Mouse (Mus musculus) embryonic facial prominence, embryonic 10.5 days (tissue): Measurements from ENCODE around the gene Rpl38. TPM values are rescaled to one million over a fixed set of nuclear protein-coding genes. Genes with fewer than 3 reads are reported as not detected.
A peak's percentile ranks its signal among the peaks of the same experiment; 100 is the strongest.

Source experiments
- DNase-seq: peaks from one replicate; pipeline ENCODE4 v3.0.0-alpha.2; 2017; ENCODE audit warnings: low spot score
- H3K27ac ChIP-seq: fragments of 300-500 bp; sonication (generic); replicated peaks from 2 replicates; pipeline ENCODE4 v1.5.1; 2016; ENCODE audit warnings: mild to moderate bottlenecking
- H3K27me3 ChIP-seq: fragments of 300-500 bp; sonication (generic); replicated peaks from 2 replicates; pipeline ENCODE4 v1.6.1; 2016; ENCODE audit warnings: low read depth, mild to moderate bottlenecking; ENCODE audit not compliant: poor library complexity, severe bottlenecking
- H3K36me3 ChIP-seq: fragments of 300-500 bp; sonication (generic); replicated peaks from 2 replicates; pipeline ENCODE4 v1.6.1; 2016; ENCODE audit warnings: mild to moderate bottlenecking, moderate library complexity
- H3K4me1 ChIP-seq: fragments of 300-500 bp; sonication (generic); 2 replicates; pipeline ENCODE4 v1.6.1; 2016
- H3K4me3 ChIP-seq: fragments of 300-500 bp; sonication (generic); 2 replicates; pipeline ENCODE4 v1.5.1; 2016; ENCODE audit warnings: mild to moderate bottlenecking, moderate library complexity
- H3K9me3 ChIP-seq: fragments of 300-500 bp; sonication (generic); 2 replicates; pipeline ENCODE4 v1.6.1; 2016; ENCODE audit warnings: mild to moderate bottlenecking
- WGBS: fragments of 180-500 bp; shearing (Covaris S2); methylation state at CpG from one replicate; pipeline ENCODE4 v1.1.7; 2016; 5-methylcytosine and 5-hydroxymethylcytosine counted together
- polyA plus RNA-seq: library from polyadenylated mRNA; unstranded; fragments of >200 nt; fragmentation: Nextera tagmentation; extraction: Ambion mirVana; gene quantifications from 2 replicates; pipeline ENCODE4 v1.2.1, GENCODE M21; 2016

Rpl38 gene
- polyA plus RNA-seq, 1 experiment from 2014 or later: 1,047 TPM

GRCm38 (mm10) chr11:114683722-114684621 is 15.6 kb downstream of the Rpl38 start:
- H3K27me3 ChIP-seq: no peaks in the 10 kb centered on the region
- 73% methylated on average over 20 of the region's 20 CpGs for WGBS
- peaks cover 10% of the 10 kb centered on the region for H3K36me3 ChIP-seq
- H3K27ac ChIP-seq: peak overlapping the region; percentile 75
- DNase-seq: no peak
- H3K9me3 ChIP-seq: no peaks in the 10 kb centered on the region
- H3K4me1 ChIP-seq: peaks cover 61% of the 10 kb centered on the region
- 0 out of 2 replicates have a peak overlapping the region, but pooled peaks have one; percentile 22 for H3K4me3 ChIP-seq

DNA sequence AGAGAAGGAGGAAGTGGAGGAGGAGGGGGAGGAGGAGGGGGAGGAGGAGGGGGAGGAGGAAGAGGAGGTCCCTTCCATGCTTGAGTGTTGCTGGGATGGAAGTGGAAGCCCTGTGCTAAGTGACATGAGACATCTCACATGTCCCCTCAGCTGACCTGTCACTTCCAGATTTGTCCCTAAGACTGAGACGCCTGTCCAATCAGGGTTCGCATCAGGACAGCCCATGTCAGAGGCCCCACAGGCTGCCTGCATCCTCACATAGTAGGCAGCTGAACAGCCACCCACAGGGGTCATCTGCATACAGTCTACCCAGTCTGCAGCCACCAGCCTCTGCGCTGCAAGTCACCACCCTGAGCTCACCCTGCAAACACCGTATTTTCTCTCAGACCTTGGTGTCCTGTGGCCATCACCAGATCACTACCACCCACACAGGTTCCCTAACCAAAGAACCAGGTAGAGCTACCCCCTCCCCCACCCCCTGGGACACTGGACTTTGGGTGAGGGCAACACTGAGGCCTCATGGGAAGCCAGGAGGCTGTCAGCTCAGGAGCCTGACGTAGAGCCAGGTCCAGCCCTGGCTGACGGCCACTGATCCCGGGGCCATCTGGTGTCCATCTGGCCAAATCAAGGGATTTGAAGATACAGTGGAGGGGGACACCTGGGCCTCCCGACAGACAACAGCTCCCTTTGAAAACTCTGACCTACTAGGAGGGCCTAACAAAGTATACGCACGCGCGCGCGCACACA is 16.5 kb downstream of the Rpl38 start:
- 63% methylated on average over 14 of the region's 14 CpGs for WGBS
- peaks cover 12% of the 10 kb centered on the region for H3K36me3 ChIP-seq
- DNase-seq: peak; percentile 57
- peak overlapping the region; percentile 75 for H3K27ac ChIP-seq
- peaks cover 55% of the 10 kb centered on the region for H3K4me1 ChIP-seq
- H3K4me3 ChIP-seq: 0 out of 2 replicates have a peak overlapping the region, but pooled peaks have one; percentile 22
- H3K9me3 ChIP-seq: no peaks in the 10 kb centered on the region
- no peaks in the 10 kb centered on the region for H3K27me3 ChIP-seq

- Histone ChIP-seq H3K27me3 (no peaks in the 10 kb centered on the region), H3K4me1 (peaks cover 47% of the 10 kb centered on the region), H3K36me3 (peaks cover 20% of the 10 kb centered on the region), H3K27ac (peak overlapping the region; percentile 63), H3K4me3 (no peak overlapping the region), H3K9me3 (no peaks in the 10 kb centered on the region)
- DNase-seq: no peak
- 88% methylated on average over 9 of the region's 9 CpGs for WGBS
Observed at GRCm38 (mm10) chr11:114685526-114686040, 17.3 kb downstream of the Rpl38 start.

DNA sequence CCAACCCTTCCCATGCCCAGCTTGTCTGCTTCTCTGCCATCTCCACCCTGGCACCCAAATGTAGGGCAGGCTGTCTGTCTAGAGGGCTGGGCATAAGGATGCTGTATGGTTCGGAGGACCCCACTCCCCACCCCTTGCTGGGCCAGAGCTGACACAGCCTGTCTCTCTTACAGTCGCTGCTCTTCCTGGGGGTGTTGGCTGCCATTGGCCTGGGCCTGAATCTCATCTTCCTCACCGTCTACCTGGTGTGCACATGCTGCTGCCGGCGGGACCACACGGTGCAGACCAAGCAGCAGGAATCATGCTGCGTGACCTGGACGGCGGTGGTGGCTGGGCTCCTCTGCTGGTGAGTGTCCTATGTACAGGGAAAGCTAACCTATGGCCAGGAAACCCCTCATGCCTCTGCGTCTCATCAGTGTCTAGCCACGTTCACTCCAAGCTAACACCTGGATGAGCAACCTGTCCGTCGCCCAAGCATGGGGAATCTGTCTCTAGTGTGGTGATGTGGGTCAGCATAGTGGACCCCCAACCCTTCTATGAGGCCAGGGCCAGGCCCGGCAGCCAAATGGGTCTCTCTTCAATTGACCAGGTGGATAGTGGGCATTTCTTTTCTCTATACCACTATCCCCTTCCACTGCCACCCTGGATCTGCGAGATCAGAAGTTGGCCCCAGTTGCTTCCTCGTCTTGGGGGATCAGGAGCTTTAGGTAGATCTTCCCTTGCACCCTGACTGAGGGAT is 18.1 kb downstream of the Rpl38 start:
- DNase-seq: no peak
- H3K9me3 ChIP-seq: no peaks in the 10 kb centered on the region
- H3K4me3 ChIP-seq: no peak overlapping the region
- 92% methylated on average over 16 of the region's 16 CpGs for WGBS
- H3K4me1 ChIP-seq: peaks cover 45% of the 10 kb centered on the region
- H3K27ac ChIP-seq: peak overlapping the region; percentile 51
- peaks cover 21% of the 10 kb centered on the region for H3K36me3 ChIP-seq
- H3K27me3 ChIP-seq: no peaks in the 10 kb centered on the region

DNA sequence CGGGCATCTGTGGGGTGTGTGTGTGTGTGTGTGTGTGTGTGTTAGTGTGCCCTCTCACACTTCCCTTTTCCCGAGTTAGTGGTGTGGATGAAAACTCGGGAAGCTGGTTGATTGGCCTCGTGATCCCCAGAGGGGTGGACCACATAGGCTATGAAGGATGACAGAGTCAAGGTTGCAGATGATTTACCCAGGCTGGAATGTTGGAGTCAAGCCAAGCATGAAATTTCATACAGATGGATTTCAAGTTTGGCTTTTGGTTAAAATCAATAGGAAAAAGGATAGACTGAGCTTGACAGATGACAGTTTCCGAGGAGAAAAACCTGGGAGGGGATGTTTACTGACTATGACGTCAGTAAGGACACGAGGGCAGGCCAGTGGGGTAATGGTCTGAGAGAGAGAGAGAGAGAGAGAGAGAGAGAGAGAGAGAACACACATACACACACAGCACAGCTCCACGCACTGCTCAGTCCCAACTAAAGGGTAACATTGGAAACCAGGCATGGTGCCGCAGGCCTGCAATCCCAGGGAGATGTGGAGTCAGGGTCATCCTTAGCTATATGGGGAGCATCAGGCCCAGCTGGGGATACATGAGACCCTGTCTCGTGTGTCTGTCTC is 19.4 kb downstream of the Rpl38 start:
- H3K27me3 ChIP-seq: no peaks in the 10 kb centered on the region
- H3K36me3 ChIP-seq: peaks cover 20% of the 10 kb centered on the region
- no peaks in the 10 kb centered on the region for H3K9me3 ChIP-seq
- H3K27ac ChIP-seq: peak overlapping the region; percentile 20; the same call in 1 of the 2 replicates
- H3K4me3 ChIP-seq: no peak overlapping the region
- WGBS: 60% methylated on average over 10 of the region's 10 CpGs
- DNase-seq: no peak
- peaks cover 58% of the 10 kb centered on the region for H3K4me1 ChIP-seq

- Histone ChIP-seq H3K27ac (no peak overlapping the region), H3K4me1 (peaks cover 57% of the 10 kb centered on the region), H3K36me3 (peaks cover 18% of the 10 kb centered on the region), H3K27me3 (no peaks in the 10 kb centered on the region), H3K4me3 (no peak overlapping the region), H3K9me3 (no peaks in the 10 kb centered on the region)
- no peak for DNase-seq
- 77% methylated on average over 3 of the region's 3 CpGs for WGBS
Observed at GRCm38 (mm10) chr11:114688729-114689128, 20.4 kb downstream of the Rpl38 start.

DNA sequence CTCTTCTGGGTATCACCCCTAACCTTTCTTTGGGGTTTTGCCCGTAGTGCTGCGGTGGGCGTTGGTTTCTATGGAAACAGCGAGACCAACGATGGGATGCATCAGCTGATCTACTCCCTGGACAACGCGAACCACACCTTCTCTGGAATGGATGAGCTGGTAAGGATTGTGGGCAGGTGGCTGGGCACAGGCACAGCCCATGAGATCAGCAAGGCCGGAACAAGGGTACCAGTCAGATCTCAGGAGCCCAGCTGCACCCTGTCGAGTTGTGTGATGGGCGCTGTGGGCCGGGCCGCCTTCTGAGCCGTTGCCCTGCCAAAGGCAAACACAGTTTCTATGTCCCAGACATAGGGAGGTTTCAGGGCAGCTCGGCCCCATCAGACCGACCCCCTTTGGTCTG is 21.9 kb downstream of the Rpl38 start:
- H3K36me3 ChIP-seq: peaks cover 25% of the 10 kb centered on the region
- DNase-seq: no peak
- 95% methylated on average over 15 of the region's 15 CpGs for WGBS

DNA sequence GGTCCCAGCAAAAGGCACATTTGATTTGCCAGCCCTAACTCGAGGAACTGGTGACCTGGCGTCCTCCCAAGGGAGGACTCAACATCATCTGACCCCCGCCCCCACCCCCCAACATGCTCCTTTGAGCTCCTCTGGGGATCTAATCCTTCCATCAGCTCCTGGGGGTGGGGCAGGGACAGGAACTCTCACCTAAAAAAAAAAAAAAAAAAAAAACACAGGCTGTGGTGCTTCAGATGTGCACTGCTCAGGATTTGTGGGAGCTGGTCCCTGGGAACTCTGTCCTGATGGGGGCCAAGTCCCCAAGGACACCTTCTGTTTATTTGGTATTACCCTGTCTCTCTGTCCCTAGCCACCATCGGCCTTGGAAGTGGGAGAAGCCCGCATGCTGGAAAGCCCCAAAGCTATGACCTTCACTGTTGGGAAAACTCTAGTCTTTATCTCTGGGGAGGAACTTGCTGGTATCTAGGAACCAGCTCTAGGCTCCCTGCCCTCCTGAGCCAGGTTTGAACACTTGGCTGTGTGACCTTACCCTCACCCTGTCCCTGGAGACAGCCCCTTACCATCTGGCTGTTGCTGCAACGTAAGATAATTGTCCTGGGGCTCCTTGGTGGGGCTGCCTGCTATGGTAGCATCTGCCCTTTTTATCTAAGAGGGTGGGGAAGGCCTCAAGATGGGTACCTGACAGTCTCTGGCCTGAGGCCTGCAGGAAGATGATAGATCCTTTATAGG is 23.3 kb downstream of the Rpl38 start:
- no peak for DNase-seq
- 58% methylated on average over 6 of the region's 6 CpGs for WGBS

More for the DNA sequence above, 21.9 kb downstream of the Rpl38 start:
- H3K9me3 ChIP-seq: no peaks in the 10 kb centered on the region
- peaks cover 42% of the 10 kb centered on the region for H3K4me1 ChIP-seq
- H3K27ac ChIP-seq: no peak overlapping the region
- H3K4me3 ChIP-seq: no peak overlapping the region
- no peaks in the 10 kb centered on the region for H3K27me3 ChIP-seq

GRCm38 (mm10) chr11:114692601-114693000 is 24.3 kb downstream of the Rpl38 start:
- no peak overlapping the region; the same call in 1 of the 2 replicates for H3K27ac ChIP-seq
- peaks cover 25% of the 10 kb centered on the region for H3K4me1 ChIP-seq
- H3K36me3 ChIP-seq: peaks cover 29% of the 10 kb centered on the region
- no peak for DNase-seq
- H3K4me3 ChIP-seq: no peak overlapping the region
- 40% methylated on average over 7 of the region's 7 CpGs for WGBS
- H3K9me3 ChIP-seq: no peaks in the 10 kb centered on the region
- H3K27me3 ChIP-seq: no peaks in the 10 kb centered on the region

More for the DNA sequence above, 23.3 kb downstream of the Rpl38 start:
- Histone ChIP-seq H3K4me3 (no peak overlapping the region), H3K9me3 (no peaks in the 10 kb centered on the region), H3K27ac (peak overlapping the region; percentile 19; the same call in 1 of the 2 replicates), H3K36me3 (peaks cover 26% of the 10 kb centered on the region), H3K4me1 (peaks cover 30% of the 10 kb centered on the region), H3K27me3 (no peaks in the 10 kb centered on the region)

DNA sequence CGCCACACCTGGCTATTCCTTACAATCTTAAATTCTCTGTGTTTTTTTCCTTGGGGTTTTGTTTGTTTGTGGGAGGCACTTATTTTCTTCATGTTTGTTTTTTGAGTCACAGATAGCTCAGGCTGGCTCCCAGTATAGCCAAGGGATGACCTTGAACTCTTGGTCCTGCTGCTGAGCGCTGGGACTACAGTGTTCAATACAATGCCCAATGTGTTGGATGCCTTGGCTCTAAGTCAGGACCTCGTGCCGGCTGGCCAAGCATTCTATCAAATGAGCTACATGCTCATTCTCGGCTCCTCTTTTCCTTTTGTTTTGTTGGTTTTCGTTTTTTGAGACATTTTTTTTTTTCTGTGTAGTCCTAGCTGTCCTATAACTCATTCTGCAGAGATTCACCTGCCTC is 25.1 kb downstream of the Rpl38 start:
- WGBS: 92% methylated on average over 6 of the region's 6 CpGs
- Histone ChIP-seq H3K36me3 (peaks cover 32% of the 10 kb centered on the region), H3K27me3 (no peaks in the 10 kb centered on the region), H3K27ac (no peak overlapping the region), H3K9me3 (no peaks in the 10 kb centered on the region), H3K4me1 (peaks cover 20% of the 10 kb centered on the region), H3K4me3 (no peak overlapping the region)
- no peak for DNase-seq

DNA sequence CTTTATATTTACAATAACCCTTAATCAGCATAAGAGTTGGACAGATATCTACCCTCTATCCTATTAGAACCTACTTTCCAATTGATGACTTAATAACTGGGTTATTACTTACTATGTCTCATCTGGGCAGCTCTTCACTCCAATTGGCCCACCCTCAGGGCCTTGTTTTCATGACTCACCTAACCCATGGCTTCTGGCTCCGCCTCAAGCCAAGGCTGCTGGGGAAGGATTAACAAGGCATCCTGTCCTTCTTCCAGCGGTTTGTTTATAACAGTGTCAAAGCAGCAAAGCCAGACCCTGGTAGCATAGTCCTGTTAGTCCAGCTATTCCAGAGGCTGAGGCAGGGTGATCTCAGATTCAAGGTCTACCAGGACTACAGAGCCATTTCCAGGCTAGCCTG is 26.1 kb downstream of the Rpl38 start:
- no peak overlapping the region for H3K27ac ChIP-seq
- H3K9me3 ChIP-seq: no peaks in the 10 kb centered on the region
- DNase-seq: no peak
- H3K27me3 ChIP-seq: no peaks in the 10 kb centered on the region
- peaks cover 34% of the 10 kb centered on the region for H3K36me3 ChIP-seq
- WGBS: 80% methylated on average over 2 of the region's 2 CpGs
- no peak overlapping the region for H3K4me3 ChIP-seq
- peaks cover 20% of the 10 kb centered on the region for H3K4me1 ChIP-seq
